Mouse (Mus musculus) forebrain, embryonic 10.5 days (tissue): Measurements from ENCODE around the gene Chfr. TPM values are rescaled to one million over a fixed set of nuclear protein-coding genes. Genes with fewer than 3 reads are reported as not detected.

Experiments
- DNase-seq: peaks from one replicate; pipeline ENCODE4 v3.0.0-alpha.2; 2017; ENCODE audit warnings: low spot score; ENCODE audit errors: extremely low spot score
- H3K27ac ChIP-seq: fragments of 300-500 bp; sonication (generic); 2 replicates; pipeline ENCODE4 v1.5.1; 2016; ENCODE audit warnings: mild to moderate bottlenecking
- H3K27me3 ChIP-seq: fragments of 300-500 bp; sonication (generic); 2 replicates; pipeline ENCODE4 v1.6.1; 2016; ENCODE audit warnings: mild to moderate bottlenecking; ENCODE audit not compliant: poor library complexity, severe bottlenecking
- H3K36me3 ChIP-seq: fragments of 300-500 bp; sonication (generic); replicated peaks from 2 replicates; pipeline ENCODE4 v1.6.1; 2016; ENCODE audit warnings: mild to moderate bottlenecking, moderate library complexity
- H3K4me1 ChIP-seq: fragments of 300-500 bp; sonication (generic); 2 replicates; pipeline ENCODE4 v1.6.1; 2016
- H3K4me3 ChIP-seq: fragments of 300-500 bp; sonication (generic); 2 replicates; pipeline ENCODE4 v1.5.1; 2016; ENCODE audit warnings: mild to moderate bottlenecking, moderate library complexity
- H3K9me3 ChIP-seq: fragments of 300-500 bp; sonication (generic); 2 replicates; pipeline ENCODE4 v1.6.1; 2016; ENCODE audit warnings: mild to moderate bottlenecking, moderate library complexity
- WGBS: fragments of 180-500 bp; shearing (Covaris S2); methylation state at CpG from one replicate; pipeline ENCODE4 v1.1.7; 2016; 5-methylcytosine and 5-hydroxymethylcytosine counted together
- polyA plus RNA-seq: library from polyadenylated mRNA; unstranded; fragments of >200 nt; fragmentation: Nextera tagmentation; extraction: Ambion mirVana; gene quantifications from 2 replicates; pipeline ENCODE4 v1.2.1, GENCODE M21; 2016

Gene Chfr
- polyA plus RNA-seq, 1 experiment from 2014 or later, result 44.7 TPM

DNA sequence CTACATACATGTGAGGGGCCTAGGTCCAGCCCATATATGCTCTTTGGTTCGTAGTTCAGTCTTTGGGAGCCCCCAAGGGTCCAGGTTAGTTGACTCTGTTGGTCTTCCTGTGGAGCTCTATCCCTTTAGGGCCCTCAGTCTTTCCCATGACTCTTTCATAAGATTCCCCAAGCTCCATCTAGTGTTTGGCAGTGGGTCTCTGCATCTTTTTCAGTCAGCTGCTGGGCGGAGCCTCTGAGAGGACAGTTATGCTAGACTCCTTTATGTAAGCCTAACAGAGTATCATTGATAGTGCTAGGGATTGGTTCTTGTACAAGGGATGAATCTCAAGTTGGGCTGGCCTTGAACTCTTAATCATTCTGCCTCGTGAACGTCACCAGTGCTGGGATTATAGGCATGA is 84.7 kb downstream of the Chfr start:
- no peak overlapping the region for H3K4me3 ChIP-seq
- no peak overlapping the region for H3K27ac ChIP-seq
- no peak for DNase-seq
- no peaks in the 10 kb centered on the region for H3K9me3 ChIP-seq
- peaks cover 89% of the 10 kb centered on the region for H3K36me3 ChIP-seq
- H3K4me1 ChIP-seq, result no peaks in the 10 kb centered on the region
- no peaks in the 10 kb centered on the region for H3K27me3 ChIP-seq
- 93% methylated on average over 4 of the region's 4 CpGs for WGBS

Other genes with a start within 250 kb of the Chfr start
- gene Gm15446, start 212.4 kb upstream of the Chfr start, polyA plus RNA-seq, result 0.68 and 0.81 TPM in 2 replicates
- gene Zfp932, start 139.3 kb upstream of the Chfr start, polyA plus RNA-seq, result 25.3 and 25.9 TPM in 2 replicates
- 6.1 and 6.4 TPM in 2 replicates for gene Gm17655, start 63.3 kb upstream of the Chfr start, polyA plus RNA-seq
- gene Gm35315, start 41.4 kb upstream of the Chfr start, polyA plus RNA-seq, result 3.5 and 3.8 TPM in 2 replicates
- gene Plcxd1, start 35.9 kb upstream of the Chfr start, polyA plus RNA-seq, result 1.3 and 1.5 TPM in 2 replicates
- 32.8 and 32.9 TPM in 2 replicates for gene Gtpbp6, start 27.6 kb upstream of the Chfr start, polyA plus RNA-seq
- 7.0 and 7.4 TPM in 2 replicates for gene Zfp605, start 25.8 kb upstream of the Chfr start, polyA plus RNA-seq
- gene Golga3, start 40.9 kb downstream of the Chfr start, polyA plus RNA-seq, result 18.2 and 19.3 TPM in 2 replicates
- 28.5 and 30.2 TPM in 2 replicates for gene Ankle2, start 95.2 kb downstream of the Chfr start, polyA plus RNA-seq
- 102 and 105 TPM in 2 replicates for gene Pgam5, start 134.1 kb downstream of the Chfr start, polyA plus RNA-seq
- gene Pxmp2, start 150.3 kb downstream of the Chfr start, polyA plus RNA-seq, result 15.3 and 15.6 TPM in 2 replicates
- gene Pole, start 150.5 kb downstream of the Chfr start, polyA plus RNA-seq, result 52.2 and 60.3 TPM in 2 replicates
- gene P2rx2, start 207.4 kb downstream of the Chfr start, polyA plus RNA-seq, result 0.49 and 0.74 TPM in 2 replicates
- not detected in 2 replicates for gene Lrcol1, start 208.9 kb downstream of the Chfr start, polyA plus RNA-seq